Mouse (Mus musculus): Measurements from ENCODE around the gene Cd47.

- no peak for TF ChIP-seq CTCF (IDR thresholded peaks at IDR 0.05; ENCODE audit: borderline replicate concordance, control insufficient read depth, extremely low read depth, insufficient read depth, low read length, poor library complexity)
- TF ChIP-seq POLR2A (IDR thresholded peaks at IDR 0.05; ENCODE audit: control insufficient read depth, extremely low read depth, insufficient read depth, low read length, poor library complexity): no peak
Measured at GRCm38 (mm10) chr16:49775002-49775966, 25.0 kb upstream of the Cd47 start.

All from thymus, adult 2 months (tissue).